Mouse (Mus musculus) E14TG2a.4 (cell line): ENCODE data around the gene Phtf1.

Experiments used
- CTCF ChIP-seq: conservative IDR thresholded peaks from 2 replicates; pipeline ENCODE4 v1.5.1; 2014; ENCODE audit warnings: low read length
- POU5F1 ChIP-seq: IDR thresholded peaks from 2 replicates; pipeline ENCODE4 v1.6.1; 2014; ENCODE audit warnings: low read length, borderline replicate concordance

GRCm38 (mm10) chr3:103967861-103968691 lies at the start of gene Phtf1:
- TF ChIP-seq CTCF (no peak), POU5F1 (no peak)
